Mouse (Mus musculus) adrenal gland, postnatal 4 days (tissue): Measurements from ENCODE around the gene Ddx23. TPM values are rescaled to one million over a fixed set of nuclear protein-coding genes. Genes with fewer than 3 reads are reported as not detected.
A peak's percentile ranks its signal among the peaks of the same experiment; 100 is the strongest.

Source experiments
- DNase-seq, 2 experiments: peaks; one replicate each; pipeline ENCODE4 v3.0.0; 2021 to 2022; ENCODE audit warnings: low spot score in 2 of 2, mixed read lengths in 2 of 2
- long read RNA-seq, 2 experiments: library from polyadenylated mRNA; stranded (forward); transcript quantifications; one replicate each; pipeline ENCODE4 v2.0.0; 2021
- total RNA-seq, 2 experiments: library from RNA; stranded (reverse); gene quantifications; 2 replicates each; pipeline ENCODE4 v1.2.3; 2021

Ddx23 gene
- total RNA-seq, result 10 to 100 TPM; 76.4 to 85.9 TPM
- long read RNA-seq, experiment 1, transcript Ddx23-201 (17 exons, 3,187 nt), result major isoform, 6 of 23 reads
- long read RNA-seq, experiment 1, partial matches to known transcripts, result 3 of 23 reads
- long read RNA-seq, experiment 1, other reads (novel, unspliced or antisense), result 14 of 23 reads
- long read RNA-seq, experiment 2, transcript Ddx23-201 (17 exons, 3,187 nt), result major isoform, 18 of 51 reads
- long read RNA-seq, experiment 2, partial matches to known transcripts, result 12 of 51 reads
- long read RNA-seq, experiment 2, other reads (novel, unspliced or antisense), result 21 of 51 reads

DNA sequence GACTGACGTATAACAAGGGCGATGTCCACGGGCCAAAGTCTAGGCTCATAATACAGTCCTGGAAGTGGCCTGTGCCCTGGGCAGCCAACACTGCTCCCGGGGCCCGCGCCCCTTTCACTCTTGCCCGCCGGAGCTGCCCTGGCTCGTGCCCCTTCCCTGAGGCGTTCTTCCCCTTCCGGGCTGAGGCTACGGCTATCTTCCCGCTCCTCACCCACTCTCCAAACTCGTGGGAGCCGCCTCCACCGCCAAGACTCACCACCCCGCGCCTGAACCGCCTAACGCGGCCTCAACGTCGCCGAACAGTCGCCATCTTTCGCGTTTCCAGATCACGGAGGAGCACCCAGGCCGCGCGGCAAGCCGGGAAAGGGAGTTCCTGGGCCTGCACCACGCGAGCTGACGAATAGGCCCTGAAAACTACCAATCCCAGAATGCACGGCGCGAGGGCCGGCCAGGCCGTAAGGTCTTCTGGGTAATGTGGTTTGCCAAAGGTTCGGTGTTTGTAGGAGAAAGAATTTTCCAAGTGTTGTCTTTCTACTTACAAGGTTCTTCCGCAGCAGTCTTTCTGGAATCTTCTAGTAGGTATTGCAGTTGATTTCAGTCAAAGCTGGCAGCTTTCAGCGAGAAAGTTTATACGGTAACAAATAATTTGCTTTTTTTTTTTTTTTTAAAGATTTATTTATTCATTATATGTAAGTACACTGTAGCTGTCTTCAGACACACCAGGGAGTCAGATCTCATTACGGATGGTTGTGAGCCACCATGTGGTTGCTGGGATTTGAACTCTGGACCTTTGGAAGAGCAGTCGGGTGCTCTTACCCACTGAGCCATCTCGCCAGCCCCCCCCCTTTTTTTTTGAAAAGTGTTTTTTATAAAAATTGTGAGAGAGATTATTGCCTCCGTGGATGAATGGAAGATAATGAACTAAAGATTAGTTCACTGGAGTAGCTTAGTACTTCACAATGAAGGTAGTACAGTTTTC is at the start of gene Ddx23:
Ddx23 (minus strand) TSS at position 328 of the 979 bp plus-strand sequence.
- DNase-seq, result peak; percentile 80 to 88

- peak; percentile 33 to 41 for DNase-seq
These were observed 47.7 kb upstream of the Ddx23 start for GRCm38 (mm10) chr15:98710442-98710841.

GRCm38 (mm10) chr15:98707766-98708372 is 45.2 kb upstream of the Ddx23 start, which contains the start of gene Ccdc65:
Ccdc65 (plus strand) TSS chr15:98708207.
- peak; percentile 62 to 74 for DNase-seq

DNA sequence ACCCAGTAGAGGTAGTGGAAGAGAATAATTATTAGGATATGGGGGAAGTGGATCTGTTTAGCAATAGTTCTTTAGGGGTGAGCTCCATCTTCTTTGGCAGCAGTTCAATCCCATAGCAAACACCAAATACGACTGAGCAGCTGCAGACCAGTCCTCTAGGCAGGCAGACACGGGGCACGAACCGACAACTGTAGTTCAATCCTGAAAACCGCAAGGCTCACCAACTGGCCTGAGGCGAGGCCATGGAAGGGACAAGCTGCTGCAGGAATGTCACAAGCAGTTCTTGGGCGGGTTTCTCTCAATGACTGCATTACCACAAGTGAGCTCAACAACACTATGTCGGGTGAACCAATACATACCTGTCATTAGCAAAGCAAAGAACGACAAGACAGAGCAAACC is 41.6 kb upstream of the Ddx23 start:
- DNase-seq, result no peak

DNA sequence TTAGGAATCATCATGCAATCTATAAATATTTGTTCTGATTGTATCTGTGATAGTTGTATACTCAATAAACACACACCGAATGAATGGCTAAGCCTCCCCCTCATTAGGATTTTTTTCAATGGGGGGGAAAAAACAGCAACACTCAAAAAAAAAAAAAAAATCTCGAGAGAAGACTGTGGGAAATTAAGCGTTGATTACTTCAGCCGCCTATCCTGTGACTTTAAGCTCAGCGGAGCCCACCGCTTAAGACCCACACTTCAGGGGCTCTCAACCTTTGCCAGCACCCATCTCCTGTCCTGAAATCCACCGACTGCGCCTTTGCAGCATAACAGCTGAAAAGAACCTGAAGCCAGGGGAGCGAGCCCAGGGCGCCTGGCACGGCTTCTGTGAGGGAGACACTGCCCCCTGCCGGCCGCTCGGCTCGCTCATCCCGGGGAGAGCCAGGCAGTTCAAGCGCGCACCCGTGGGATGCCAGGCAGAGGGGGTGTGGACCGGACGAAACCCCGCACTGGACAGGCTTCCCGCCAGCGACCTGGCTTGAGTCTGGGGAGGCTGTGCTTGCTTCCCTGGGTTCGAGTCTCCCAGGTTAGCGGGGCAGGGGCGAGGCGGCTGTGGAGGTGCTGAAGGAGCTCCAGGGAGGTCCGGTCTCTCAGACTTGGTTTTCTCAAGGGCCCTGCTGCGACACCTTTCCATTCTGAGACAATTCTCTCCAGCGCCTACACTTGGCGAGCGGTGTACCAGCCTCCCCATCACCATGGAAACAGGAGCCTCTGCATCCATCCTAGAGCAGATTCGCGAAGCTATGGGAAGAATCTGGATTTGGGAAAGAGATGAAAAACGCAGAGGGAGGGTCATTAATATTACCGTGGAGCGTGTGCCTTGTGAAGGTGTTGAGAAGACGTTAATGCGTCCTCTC is 36.8 kb upstream of the Ddx23 start:
- peak; percentile 73 to 82 for DNase-seq

DNA sequence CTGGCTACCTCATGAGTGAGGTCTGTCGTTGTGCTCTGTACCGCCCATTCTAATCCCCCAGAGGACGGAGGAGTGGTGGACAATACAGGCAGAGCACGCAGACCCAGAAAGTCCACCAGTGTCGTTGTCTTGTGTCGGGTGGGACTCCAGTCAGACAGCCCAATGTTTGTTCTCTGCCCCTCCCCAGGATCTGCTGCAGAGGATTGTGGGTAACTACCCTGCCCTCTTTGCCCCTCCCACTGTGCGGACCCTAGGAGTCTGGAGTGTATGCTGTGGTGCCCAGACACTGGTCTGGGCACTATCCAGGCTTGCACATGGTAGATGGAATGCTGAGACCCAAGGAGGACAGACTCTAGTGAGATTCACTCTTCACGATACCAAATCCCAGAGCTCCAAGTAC is 33.5 kb upstream of the Ddx23 start:
- DNase-seq, result no peak

GRCm38 (mm10) chr15:98695726-98696125 is 33.0 kb upstream of the Ddx23 start:
- DNase-seq, result no peak

- DNase-seq, result no peak
These were observed 29.5 kb upstream of the Ddx23 start for GRCm38 (mm10) chr15:98692171-98692715.

DNA sequence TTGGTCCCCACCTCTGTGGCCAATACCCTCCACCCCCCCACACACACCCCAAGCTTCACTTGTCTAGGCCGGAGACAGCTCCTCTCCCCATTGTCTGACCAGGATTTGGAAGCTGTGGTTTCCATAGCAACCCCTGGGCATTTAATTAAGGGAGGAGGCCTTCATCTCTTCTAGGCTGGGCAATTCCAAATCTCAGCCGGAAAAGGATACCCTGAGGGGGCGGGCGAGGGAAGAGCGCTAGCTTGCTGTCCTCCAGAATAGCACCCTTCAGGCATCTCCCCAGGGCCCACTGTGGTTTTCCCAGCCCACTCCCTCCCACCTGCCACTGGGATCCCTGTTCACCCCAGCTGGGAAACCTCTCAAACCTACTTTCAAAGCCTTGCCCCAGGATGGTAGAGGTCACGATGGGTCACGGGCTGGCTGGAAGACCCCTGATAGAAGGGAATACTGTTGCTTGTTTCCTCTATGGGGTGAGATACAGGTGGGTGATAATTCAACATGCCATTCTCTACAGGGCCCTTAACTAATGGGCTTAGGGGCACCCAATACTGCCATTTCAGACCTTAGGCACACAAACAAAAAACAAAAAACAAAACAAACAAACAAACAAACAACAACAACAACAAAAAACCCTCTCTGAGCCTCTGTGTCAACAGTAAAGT is 28.9 kb upstream of the Ddx23 start:
- no peak for DNase-seq

DNA sequence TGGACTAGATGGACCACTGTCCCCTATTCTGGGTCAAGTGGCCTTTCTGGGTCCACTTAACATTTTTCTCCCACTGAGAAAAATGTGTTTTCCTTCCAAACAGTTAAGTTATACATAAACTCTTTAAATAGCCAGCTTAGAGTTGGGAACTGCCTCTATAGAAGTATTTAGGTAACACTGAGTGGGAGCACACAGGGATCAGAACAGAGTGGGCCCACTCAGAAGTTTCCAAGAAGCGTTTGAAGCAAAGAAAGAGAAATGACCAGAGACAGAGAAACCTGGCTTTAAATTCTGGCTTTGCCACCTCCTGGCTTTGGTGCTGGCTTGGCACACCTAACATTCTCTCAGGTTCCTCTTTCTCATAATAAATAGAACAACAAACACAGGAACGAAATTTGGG is 27.0 kb upstream of the Ddx23 start:
- no peak for DNase-seq

DNA sequence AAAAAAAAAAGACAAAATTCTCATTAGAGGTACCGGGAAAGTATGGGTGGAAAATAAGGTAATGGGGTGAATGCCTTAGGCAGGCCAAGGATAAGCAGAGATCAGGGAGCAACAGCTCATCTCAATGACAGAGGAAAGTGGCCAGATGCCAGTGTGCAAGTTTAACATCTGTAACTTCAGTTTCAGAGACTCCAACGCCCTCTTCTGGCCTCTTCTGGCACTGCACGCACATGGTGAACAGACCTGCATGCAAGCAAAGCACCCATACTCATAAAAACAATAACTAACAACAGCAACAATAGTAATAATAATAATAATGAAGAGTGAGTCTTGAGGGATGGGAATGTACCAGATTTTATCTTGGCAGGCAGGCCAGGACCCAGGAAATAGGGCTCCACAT is 23.2 kb upstream of the Ddx23 start:
- no peak for DNase-seq

DNA sequence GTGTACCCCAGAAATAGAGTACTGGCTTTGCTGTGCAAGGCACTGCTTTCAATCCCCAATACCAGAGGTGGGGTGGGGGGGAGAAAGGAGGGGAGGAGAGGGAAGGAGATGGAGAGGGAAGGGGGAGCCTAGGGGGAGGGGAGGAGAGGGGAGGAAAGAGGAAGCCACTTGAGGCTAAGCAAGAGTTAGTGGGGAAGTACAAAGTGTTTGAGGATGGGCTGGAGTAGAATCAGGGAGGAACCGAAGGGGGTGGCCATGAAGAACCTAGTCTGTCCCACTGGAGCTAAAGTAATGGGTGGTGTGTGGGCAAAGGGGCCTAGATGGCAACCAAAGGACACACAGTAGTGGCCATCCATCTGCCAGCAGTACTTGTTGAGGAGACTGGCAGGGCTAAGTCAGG is 21.1 kb upstream of the Ddx23 start:
- no peak for DNase-seq

DNA sequence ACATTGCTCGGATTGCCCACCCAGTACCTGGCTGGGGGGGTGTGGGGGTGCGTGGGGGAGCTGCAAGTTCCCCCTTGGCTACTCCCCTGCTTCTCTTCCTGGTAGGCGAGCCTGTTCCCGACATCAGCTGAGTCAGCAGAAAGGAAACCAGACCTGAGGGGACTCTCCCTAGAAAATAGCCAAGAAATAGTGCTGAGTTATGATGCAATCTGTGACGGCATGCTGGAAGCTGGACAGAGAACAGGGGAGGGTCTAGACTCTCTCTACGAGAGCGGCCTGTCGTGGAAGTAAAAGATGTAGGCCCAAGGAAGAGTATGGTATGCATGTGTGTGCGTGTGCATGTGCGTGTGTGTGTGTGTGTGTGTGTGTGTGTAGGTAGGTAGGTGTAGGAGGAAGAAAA is 20.5 kb upstream of the Ddx23 start:
- DNase-seq, result no peak

GRCm38 (mm10) chr15:98681633-98682032 is 18.9 kb upstream of the Ddx23 start:
- DNase-seq, result no peak

DNA sequence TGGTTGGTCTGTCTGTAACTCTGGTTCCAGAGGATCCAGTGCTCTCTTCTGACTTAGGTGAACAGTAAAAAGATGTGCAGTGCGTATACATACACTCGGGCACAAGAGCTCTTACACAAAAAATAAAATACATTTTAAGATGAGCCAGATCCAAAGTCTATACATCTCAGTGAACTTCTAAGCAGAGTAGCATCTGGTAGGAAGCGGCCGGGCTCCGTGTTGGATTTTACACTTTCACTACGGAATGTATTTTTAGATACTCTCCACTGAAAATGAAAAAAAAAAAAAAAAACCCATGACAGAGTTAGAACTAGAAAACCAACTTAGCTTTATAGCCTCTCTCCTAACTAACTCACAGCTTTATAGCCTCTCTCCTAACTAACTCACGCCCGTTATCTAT is 18.0 kb upstream of the Ddx23 start:
- DNase-seq, result no peak

GRCm38 (mm10) chr15:98677977-98678376 is 15.3 kb upstream of the Ddx23 start:
- DNase-seq, result no peak

- peak; percentile 19 to 57 for DNase-seq
These were observed 14.4 kb upstream of the Ddx23 start, which contains the start of gene Rnd1 for GRCm38 (mm10) chr15:98676940-98677728. Rnd1 (minus strand) TSS chr15:98677461.

DNA sequence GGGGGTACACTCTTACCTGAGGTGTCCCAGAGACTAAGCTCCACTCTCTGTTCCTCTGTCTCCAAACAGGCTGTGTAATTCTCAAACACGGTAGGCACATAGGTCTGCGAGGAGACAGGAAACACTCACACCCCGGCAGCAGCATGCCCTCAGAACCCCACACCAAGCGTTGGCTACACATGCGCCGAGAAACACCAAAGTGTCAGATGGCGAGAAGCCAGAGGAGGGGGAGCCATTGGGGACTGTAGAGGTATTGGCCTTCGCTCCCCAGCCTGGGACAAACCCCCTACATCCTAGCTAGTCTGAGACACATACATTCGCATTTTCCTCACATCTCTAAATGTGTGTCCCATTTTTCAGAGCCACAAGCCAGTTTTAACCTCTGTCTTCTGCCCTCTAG is 13.8 kb upstream of the Ddx23 start:
- no peak for DNase-seq
